Mouse (Mus musculus) hindbrain, embryonic 10.5 days (tissue): ENCODE data around the gene Rcan1. TPM values are rescaled to one million over a fixed set of nuclear protein-coding genes. Genes with fewer than 3 reads are reported as not detected.
A peak's percentile ranks its signal among the peaks of the same experiment; 100 is the strongest.
"Not testable (repeated sequence)": the region's sequence is repeated elsewhere in the genome, so short reads cannot be mapped to it uniquely, and the experiment has no call there.

Source experiments
- DNase-seq: peaks from one replicate; pipeline ENCODE4 v3.0.0-alpha.2; 2017; ENCODE audit warnings: low spot score
- H3K27ac ChIP-seq: fragments of 300-500 bp; sonication (generic); 2 replicates; pipeline ENCODE4 v1.5.1; 2016; ENCODE audit warnings: mild to moderate bottlenecking, moderate library complexity
- H3K27me3 ChIP-seq: fragments of 300-500 bp; sonication (generic); 2 replicates; pipeline ENCODE4 v1.6.1; 2016; ENCODE audit warnings: mild to moderate bottlenecking; ENCODE audit not compliant: poor library complexity, insufficient read depth, severe bottlenecking
- H3K36me3 ChIP-seq: fragments of 300-500 bp; sonication (generic); 2 replicates; pipeline ENCODE4 v1.6.1; 2016; ENCODE audit warnings: mild to moderate bottlenecking, moderate library complexity
- H3K4me1 ChIP-seq: fragments of 300-500 bp; sonication (generic); replicated peaks from 2 replicates; pipeline ENCODE4 v1.6.1; 2016; ENCODE audit warnings: mild to moderate bottlenecking
- H3K4me3 ChIP-seq: fragments of 300-500 bp; sonication (generic); 2 replicates; pipeline ENCODE4 v1.5.1; 2016; ENCODE audit warnings: mild to moderate bottlenecking, moderate library complexity
- H3K9me3 ChIP-seq: fragments of 300-500 bp; sonication (generic); 2 replicates; pipeline ENCODE4 v1.6.1; 2016; ENCODE audit warnings: mild to moderate bottlenecking, moderate library complexity
- WGBS: fragments of 180-500 bp; shearing (Covaris S2); methylation state at CpG from one replicate; pipeline ENCODE4 v1.1.7; 2016; 5-methylcytosine and 5-hydroxymethylcytosine counted together
- polyA plus RNA-seq: library from polyadenylated mRNA; unstranded; fragments of >200 nt; fragmentation: Nextera tagmentation; extraction: Ambion mirVana; gene quantifications from 2 replicates; pipeline ENCODE4 v1.2.1, GENCODE M21; 2016

Gene Rcan1
- polyA plus RNA-seq = 39.3 and 39.6 TPM in 2 replicates

DNA sequence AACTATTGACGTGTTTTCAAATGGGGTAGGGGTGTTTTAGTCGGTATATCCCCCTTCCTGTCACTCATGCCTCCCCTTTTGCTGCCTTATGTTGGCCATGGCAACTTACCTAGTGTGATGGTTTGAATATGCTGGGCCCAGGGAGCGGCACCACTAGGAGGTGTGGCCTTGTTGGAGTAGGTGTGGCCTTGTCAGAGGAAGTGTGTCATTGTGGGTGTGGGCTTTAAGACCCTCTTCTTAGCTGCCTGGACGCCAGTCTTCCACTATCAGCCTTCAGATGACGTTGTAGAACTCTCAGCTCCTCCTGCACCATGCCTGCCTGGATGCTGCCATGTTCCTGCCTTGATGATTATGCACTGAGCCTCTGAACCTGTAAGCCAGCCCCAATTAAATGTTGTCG, at the start of gene Rcan1:
TSS of gene Rcan1 (minus strand) at position 162 of the 400 bp plus-strand sequence.
- 0 out of 2 replicates have a peak, but pooled peaks cover 3% of the 10 kb centered on the region for H3K27me3 ChIP-seq
- no peak within 1 kb of the TSS for H3K4me3 ChIP-seq
- WGBS = 71% methylated on average over 6 of the region's 6 CpGs
- DNase-seq = no peak
- no peaks in the 10 kb centered on the region for H3K36me3 ChIP-seq
- H3K27ac ChIP-seq = no peak within 1 kb of the TSS
- H3K9me3 ChIP-seq = no peaks in the 10 kb centered on the region
- H3K4me1 ChIP-seq = peaks cover 11% of the 10 kb centered on the region

DNA sequence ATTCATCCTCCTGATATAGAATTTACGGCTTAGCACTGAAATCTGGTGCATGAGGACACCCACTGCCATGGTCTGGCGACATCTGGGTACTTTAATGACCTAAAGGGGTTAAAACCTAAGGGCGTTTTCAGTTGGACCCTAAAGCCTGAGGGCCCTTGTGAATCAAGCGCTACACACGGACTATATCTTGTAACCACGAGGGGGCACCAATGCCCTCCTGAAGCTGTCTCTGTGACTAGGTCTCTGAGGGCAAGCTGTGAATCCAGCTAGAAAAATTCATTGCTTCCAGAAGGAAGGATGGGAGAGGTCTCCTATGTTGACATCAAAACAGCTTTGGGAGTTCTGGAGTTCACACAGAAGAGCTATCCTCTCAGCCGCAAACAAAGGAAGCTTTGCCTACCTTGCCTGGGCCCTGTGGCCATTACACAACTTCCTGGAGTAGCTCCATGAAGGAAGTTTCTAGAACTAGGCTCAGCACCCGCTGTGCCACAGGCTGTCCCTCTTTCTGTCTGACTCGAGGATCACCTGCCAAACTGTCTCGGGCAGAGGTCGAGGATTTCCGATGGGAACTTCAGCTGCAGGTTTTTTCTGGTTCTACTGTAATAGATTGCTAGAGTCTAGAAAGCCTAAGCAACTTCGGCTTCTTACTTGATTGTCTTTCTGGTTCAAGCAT, 49.3 kb upstream of the Rcan1 start:
- no peaks in the 10 kb centered on the region for H3K9me3 ChIP-seq
- no peak overlapping the region for H3K4me3 ChIP-seq
- WGBS = 54% methylated on average over 13 of the region's 13 CpGs
- no peak overlapping the region for H3K27ac ChIP-seq
- H3K36me3 ChIP-seq = no peaks in the 10 kb centered on the region
- H3K4me1 ChIP-seq = peaks cover 6% of the 10 kb centered on the region; the same call in 1 of the 2 replicates
- peak; percentile 49 for DNase-seq
- H3K27me3 ChIP-seq = peaks cover under 1% of the 10 kb centered on the region; the same call in 1 of the 2 replicates

DNA sequence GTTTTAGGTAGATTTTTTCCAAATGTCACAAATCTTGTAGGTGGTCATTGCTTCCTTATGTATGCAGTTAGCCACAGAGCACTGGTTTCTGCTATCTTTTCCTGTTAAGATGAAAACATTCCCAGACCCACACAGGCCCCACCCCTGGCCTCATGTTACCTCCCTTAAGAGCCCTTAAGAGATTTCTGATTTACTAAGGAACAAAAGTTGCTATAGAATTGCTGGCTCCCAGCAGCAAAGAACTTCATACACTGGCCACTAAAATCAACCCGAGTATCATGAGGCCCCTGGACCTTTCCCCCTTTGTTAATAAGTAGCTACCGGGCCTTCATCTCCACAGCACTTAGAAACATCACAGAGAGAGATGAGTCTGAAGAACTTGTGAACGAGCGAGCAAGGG, 48.1 kb upstream of the Rcan1 start:
- no peaks in the 10 kb centered on the region for H3K9me3 ChIP-seq
- H3K27ac ChIP-seq = no peak overlapping the region
- H3K4me1 ChIP-seq = no peaks in the 10 kb centered on the region; the same call in 1 of the 2 replicates
- no peaks in the 10 kb centered on the region for H3K27me3 ChIP-seq
- DNase-seq = no peak
- no peak overlapping the region for H3K4me3 ChIP-seq
- no peaks in the 10 kb centered on the region for H3K36me3 ChIP-seq
- WGBS = 73% methylated on average over 4 of the region's 4 CpGs

DNA sequence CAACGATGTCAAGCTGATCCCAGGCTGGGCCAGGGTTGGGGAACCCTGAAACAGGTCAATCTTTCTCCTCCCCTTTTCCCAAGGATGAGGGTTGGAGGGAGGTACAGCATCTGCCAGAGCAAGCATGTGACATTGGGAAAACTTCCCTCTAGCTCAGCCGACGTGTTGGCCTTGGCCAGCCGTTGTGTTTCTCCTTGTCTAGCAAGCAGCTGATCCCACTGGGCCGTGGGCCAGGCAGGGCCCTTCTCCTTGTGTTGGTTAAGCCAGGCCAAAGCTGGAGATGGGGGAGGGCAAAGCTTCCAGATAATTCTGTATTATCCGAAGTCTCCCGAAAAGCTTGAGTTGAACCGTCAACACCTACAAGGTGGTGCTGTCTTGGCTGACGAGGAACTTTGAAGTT, 45.5 kb upstream of the Rcan1 start:
- H3K27me3 ChIP-seq = 0 out of 2 replicates have a peak, but pooled peaks cover 3% of the 10 kb centered on the region
- H3K27ac ChIP-seq = no peak overlapping the region
- H3K4me3 ChIP-seq = no peak overlapping the region
- no peak for DNase-seq
- no peaks in the 10 kb centered on the region for H3K36me3 ChIP-seq
- peaks cover 4% of the 10 kb centered on the region; the same call in 1 of the 2 replicates for H3K4me1 ChIP-seq
- 92% methylated on average over 9 of the region's 9 CpGs for WGBS
- H3K9me3 ChIP-seq = no peaks in the 10 kb centered on the region

DNA sequence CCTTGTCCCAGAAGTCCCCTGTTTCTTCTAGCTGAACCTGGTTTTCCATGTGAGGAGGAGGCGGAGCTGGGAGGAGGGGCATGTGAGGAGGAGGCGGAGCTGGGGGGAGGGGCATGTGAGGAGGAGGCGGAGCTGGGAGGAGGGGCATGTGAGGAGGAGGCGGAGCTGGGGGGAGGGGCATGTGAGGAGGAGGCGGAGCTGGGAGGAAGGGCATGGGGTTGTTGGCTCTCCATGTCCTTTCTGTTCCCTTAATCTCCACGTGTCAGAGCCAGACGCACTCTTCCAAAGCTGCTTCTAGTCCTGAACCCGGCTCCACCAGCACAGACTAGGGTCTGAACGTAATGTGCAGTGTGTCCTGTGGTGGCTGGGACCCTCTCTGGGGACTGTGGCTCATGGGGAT, 44.2 kb upstream of the Rcan1 start:
- H3K27ac ChIP-seq, DNase-seq, H3K4me1 ChIP-seq, H3K27me3 ChIP-seq, H3K4me3 ChIP-seq, H3K36me3 ChIP-seq, H3K9me3 ChIP-seq: not testable (repeated sequence)
- 83% methylated on average over 9 of the region's 9 CpGs for WGBS

DNA sequence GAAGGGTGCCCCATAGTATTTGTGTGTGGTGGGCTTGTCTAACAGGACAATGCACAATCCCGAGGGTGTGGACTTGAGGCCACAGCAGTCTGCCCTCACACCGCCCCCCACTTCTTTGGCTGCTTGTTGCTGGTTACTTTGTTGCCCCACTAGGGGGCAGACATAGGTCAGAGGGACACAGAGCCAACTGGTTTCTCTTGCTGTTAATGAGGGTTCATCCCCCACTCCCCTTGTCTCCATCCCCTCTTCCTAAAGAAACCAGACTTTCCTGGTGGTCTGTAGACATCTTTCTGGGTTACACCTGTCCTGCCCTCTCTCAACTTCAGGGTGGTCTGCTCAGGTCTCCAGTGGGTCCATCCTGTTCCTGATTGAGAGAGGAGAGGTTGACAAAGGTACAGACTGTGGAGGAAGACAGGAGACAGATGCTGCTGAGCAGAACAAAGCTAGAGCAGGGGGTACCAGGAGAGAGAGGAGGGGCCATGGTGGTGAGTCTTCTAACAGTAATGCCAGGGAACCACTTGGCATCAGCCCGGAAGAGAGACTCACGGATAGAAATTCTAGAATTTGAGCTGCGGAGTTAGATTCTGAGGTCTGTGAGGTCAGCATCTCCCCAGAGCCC, 41.2 kb upstream of the Rcan1 start:
- Histone ChIP-seq H3K9me3 (no peaks in the 10 kb centered on the region), H3K4me1 (peaks cover 4% of the 10 kb centered on the region; the same call in 1 of the 2 replicates), H3K36me3 (no peaks in the 10 kb centered on the region), H3K27ac (no peak overlapping the region), H3K4me3 (no peak overlapping the region), H3K27me3 (0 out of 2 replicates have a peak, but pooled peaks cover 3% of the 10 kb centered on the region)
- peak; percentile 32 for DNase-seq
- 61% methylated on average over 5 of the region's 5 CpGs for WGBS

DNA sequence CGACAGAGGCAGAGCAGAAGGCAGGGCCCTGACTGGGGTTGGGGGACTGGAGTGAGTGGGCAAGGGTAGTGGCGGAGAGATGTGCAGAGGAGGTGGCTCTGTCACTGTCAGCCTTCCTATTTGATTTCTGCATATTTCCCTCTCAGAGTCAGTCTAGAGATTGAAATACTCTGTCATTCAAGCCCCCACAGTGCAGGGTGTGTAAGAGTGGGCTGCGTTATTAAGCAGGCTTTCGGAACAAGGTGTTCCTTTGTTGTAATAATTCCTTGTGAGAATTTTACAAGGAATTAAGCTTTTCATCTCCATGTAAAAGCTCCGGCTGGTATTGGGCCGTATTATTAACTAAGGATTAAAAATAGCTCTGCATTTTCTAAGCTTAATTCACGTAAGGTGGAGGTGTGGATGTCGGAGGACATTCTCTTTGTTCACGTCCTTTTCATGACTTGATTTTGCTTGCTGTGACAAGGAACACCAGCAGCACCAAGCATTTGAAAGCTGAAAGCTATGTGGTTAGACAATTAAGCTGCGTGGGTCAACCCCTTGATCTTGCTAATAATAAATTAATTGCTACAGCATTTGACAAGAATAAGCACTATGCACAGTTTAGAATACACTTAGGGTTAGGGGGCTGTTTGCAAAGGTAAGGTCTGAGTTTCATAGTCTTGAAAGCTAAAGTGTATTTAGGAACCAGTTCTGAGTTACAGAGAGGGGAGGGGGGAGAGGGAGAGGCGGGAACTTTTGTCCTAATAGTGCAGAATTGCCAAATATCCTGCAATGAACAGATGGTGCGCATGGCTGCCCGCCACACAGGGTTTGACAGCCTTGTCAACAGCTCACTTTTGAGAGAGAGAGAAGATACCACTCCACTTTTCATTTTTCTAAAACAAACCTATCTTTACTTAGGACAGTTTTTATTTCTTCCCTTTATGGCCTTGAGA, 40.4 kb upstream of the Rcan1 start:
- 0 out of 2 replicates have a peak, but pooled peaks cover 3% of the 10 kb centered on the region for H3K27me3 ChIP-seq
- H3K36me3 ChIP-seq = no peaks in the 10 kb centered on the region
- H3K4me3 ChIP-seq = no peak overlapping the region
- DNase-seq = no peak
- no peaks in the 10 kb centered on the region for H3K9me3 ChIP-seq
- H3K27ac ChIP-seq = no peak overlapping the region
- 80% methylated on average over 13 of the region's 13 CpGs for WGBS
- H3K4me1 ChIP-seq = peaks cover 4% of the 10 kb centered on the region; the same call in 1 of the 2 replicates

DNA sequence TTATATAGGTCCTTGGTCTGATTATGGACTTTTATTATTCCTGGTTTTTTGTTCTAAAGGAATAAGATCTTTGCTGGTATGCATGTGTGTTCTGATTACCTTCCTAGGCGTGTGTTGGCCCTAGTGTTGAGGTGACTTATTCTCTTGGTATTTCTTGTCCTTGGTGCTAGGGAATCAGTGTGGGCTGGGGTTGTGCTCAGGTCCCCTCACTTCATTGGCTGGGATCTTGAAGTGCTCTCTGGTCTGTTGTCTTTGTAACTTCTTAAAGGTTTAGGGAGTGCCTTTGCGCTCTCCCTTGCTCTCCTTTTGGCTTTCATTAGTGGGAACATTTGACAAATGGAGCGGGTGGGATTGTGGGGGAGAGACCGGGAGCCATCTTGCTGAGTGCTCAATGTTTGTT, 36.9 kb upstream of the Rcan1 start:
- peaks cover 4% of the 10 kb centered on the region; the same call in 1 of the 2 replicates for H3K4me1 ChIP-seq
- 0 out of 2 replicates have a peak, but pooled peaks cover 3% of the 10 kb centered on the region for H3K27me3 ChIP-seq
- no peaks in the 10 kb centered on the region for H3K9me3 ChIP-seq
- no peak overlapping the region for H3K27ac ChIP-seq
- no peak for DNase-seq
- H3K36me3 ChIP-seq = no peaks in the 10 kb centered on the region
- 88% methylated on average over 4 of the region's 4 CpGs for WGBS
- no peak overlapping the region for H3K4me3 ChIP-seq

DNA sequence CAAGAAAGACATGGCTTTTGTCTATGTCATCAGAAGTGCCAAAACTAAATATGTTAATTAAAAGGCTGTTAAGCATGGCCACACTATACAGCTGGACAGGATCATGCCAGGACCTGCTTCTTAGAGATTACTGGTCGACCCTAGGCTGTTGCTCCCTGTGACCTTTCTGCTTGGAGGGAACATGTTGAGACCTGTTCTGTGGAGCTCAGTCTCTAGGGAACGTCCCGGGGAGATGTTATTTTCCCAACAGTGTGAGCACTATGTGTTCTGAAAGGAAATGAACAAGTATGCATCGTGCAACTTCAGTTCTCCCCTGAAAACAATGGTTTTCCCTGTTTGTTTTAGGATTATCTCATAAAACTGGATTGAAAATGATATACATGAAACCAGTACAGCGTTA, 32.4 kb upstream of the Rcan1 start:
- peaks cover 14% of the 10 kb centered on the region for H3K4me1 ChIP-seq
- H3K36me3 ChIP-seq = no peaks in the 10 kb centered on the region
- no peak for DNase-seq
- no peak overlapping the region for H3K27ac ChIP-seq
- H3K4me3 ChIP-seq = no peak overlapping the region
- WGBS = 79% methylated on average over 5 of the region's 5 CpGs
- H3K9me3 ChIP-seq = no peaks in the 10 kb centered on the region
- H3K27me3 ChIP-seq = peaks cover 35% of the 10 kb centered on the region

DNA sequence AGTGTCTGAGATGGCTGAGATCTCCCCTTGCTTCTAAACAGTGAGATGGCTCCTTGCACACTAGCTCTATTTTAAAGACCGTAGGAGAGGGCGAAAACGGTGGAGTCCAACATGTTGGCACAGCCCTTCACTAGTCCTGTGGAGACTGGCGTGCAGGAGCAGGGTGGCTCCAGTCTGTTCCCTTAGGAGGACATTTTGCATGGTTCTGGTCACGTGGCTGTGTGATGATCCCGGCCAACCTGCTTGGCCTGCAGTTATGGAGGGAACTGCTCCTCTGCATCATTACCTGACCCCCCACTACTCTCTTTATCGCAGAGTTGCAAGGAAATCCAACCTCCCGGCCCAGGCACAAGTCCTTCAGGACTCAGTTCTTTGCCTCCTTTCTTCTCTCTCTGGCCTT, 29.9 kb upstream of the Rcan1 start:
- Histone ChIP-seq H3K27me3 (peaks cover 57% of the 10 kb centered on the region), H3K4me3 (no peak overlapping the region), H3K36me3 (no peaks in the 10 kb centered on the region), H3K9me3 (no peaks in the 10 kb centered on the region), H3K27ac (no peak overlapping the region), H3K4me1 (peaks cover 17% of the 10 kb centered on the region)
- whole genome bisulfite sequencing = 85% methylated on average over 8 of the region's 8 CpGs
- DNase-seq = no peak

DNA sequence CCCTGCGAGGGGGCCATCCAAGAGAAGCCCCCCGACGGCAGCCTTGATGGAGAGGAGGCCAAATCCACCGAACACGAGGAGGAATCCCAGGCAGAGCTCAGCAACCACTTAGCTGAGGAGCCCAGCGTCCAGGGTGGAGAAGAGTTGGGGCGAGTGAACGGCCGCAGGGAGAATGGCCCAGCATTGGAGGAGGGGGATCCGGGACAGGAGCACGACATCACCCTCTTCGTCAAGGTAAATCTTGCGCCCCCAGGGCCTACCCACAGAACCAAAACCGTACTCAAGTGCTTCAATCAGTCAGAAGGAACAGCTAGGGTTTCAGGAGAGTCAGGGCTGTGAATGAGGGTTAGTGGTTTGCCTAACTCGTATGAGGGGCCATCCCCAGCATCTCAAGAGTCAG, 28.7 kb upstream of the Rcan1 start:
- Histone ChIP-seq H3K36me3 (no peaks in the 10 kb centered on the region), H3K27me3 (peaks cover 61% of the 10 kb centered on the region), H3K4me1 (peaks cover 17% of the 10 kb centered on the region), H3K27ac (peak overlapping the region; percentile 76; the same call in 1 of the 2 replicates), H3K4me3 (peak overlapping the region; percentile 63), H3K9me3 (no peaks in the 10 kb centered on the region)
- 16% methylated on average over 15 of the region's 15 CpGs for WGBS
- DNase-seq = peak; percentile 12

DNA sequence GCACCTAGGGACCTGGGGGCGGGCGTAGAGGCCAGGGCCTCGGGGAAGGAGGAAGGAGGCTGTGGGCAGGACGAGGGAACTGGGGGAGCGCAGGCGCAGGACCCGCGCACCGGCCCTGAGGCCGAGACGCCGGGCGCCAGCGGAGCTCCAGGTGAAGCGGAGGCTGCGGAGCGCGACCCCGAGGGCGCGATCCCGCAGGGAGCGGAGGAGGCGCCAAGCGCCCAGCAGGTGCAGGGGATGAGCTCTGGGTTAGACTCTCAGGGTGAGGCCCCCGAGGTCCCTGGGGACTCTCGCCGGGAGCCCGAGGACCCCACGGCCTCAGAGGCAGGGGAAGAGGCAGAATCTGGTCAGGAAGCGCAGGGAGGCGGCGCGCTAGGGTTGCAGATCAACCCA, 27.9 kb upstream of the Rcan1 start:
- peak overlapping the region; percentile 63 for H3K4me3 ChIP-seq
- H3K9me3 ChIP-seq = no peaks in the 10 kb centered on the region
- peak overlapping the region; percentile 76 for H3K27ac ChIP-seq
- WGBS = under 1% methylated on average over 34 of the region's 34 CpGs
- peaks cover 61% of the 10 kb centered on the region for H3K27me3 ChIP-seq
- no peaks in the 10 kb centered on the region for H3K36me3 ChIP-seq
- DNase-seq = peak; percentile 55
- peaks cover 17% of the 10 kb centered on the region for H3K4me1 ChIP-seq
